Mouse (Mus musculus) stomach, embryonic 15.5 days (tissue): Measurements from ENCODE around the gene Pla2g4b. TPM values are rescaled to one million over a fixed set of nuclear protein-coding genes. Genes with fewer than 3 reads are reported as not detected.

Experiments used
- microRNA-seq: library from miRNA; unstranded; fragments of <30 nt; microRNA quantifications from one replicate; pipeline ENCODE4, GENCODE M21; 2016
- polyA plus RNA-seq: library from polyadenylated mRNA; unstranded; fragments of >200 nt; fragmentation: Nextera tagmentation; extraction: Ambion mirVana; gene quantifications from 2 replicates; pipeline ENCODE4 v1.2.1, GENCODE M21; 2015

The Pla2g4b gene
- polyA plus RNA-seq, 1 experiment from 2014 or later, result 1.2 TPM

Small RNA genes lying within 50 kb of the gene (microRNA-seq; reads per million reads assigned to microRNA genes)
- gene Mir7665, result not detected

Other genes with a start within 250 kb of the Pla2g4b start
- gene Rpap1, start 245.9 kb upstream of the Pla2g4b start, polyA plus RNA-seq, result 25.3 and 29.5 TPM in 2 replicates
- gene Tyro3, start 235.7 kb upstream of the Pla2g4b start, polyA plus RNA-seq, result 23.0 and 23.6 TPM in 2 replicates
- gene Mga, start 136.2 kb upstream of the Pla2g4b start, polyA plus RNA-seq, result 23.3 and 24.5 TPM in 2 replicates
- gene Mapkbp1, start 60.7 kb upstream of the Pla2g4b start, polyA plus RNA-seq, result 2.8 and 3.3 TPM in 2 replicates
- 15.0 and 17.2 TPM in 2 replicates for gene Jmjd7, start 5.9 kb upstream of the Pla2g4b start, polyA plus RNA-seq
- 2.2 and 3.4 TPM in 2 replicates for gene Gm28042, start 5.9 kb upstream of the Pla2g4b start, polyA plus RNA-seq
- gene Ehd4, start 121.2 kb downstream of the Pla2g4b start, polyA plus RNA-seq, result 43.4 and 56.0 TPM in 2 replicates
- gene Pla2g4e, start 211.9 kb downstream of the Pla2g4b start, polyA plus RNA-seq, result 0.92 and 1.8 TPM in 2 replicates